Mouse (Mus musculus): Measurements from ENCODE around the gene Tk1. TPM values are rescaled to one million over a fixed set of nuclear protein-coding genes. Genes with fewer than 3 reads are reported as not detected.
"Not testable (repeated sequence)": the region's sequence is repeated elsewhere in the genome, so short reads cannot be mapped to it uniquely, and the experiment has no call there.

Gene Tk1
- polyA plus RNA-seq, 1 experiment = 52.8 TPM

GRCm38 (mm10) chr11:117790703-117791440, 35.0 kb downstream of the Tk1 start:
- Histone ChIP-seq H3K4me2 (ENCODE audit: low read depth) (peak overlapping the region; percentile 22), H3K4me3 (no peak overlapping the region), H3K27me3 (ENCODE audit: control insufficient read depth, insufficient read depth, insufficient read length) (no peaks in the 10 kb centered on the region), H3K79me2 (ENCODE audit: control insufficient read depth, insufficient read depth) (no peaks in the 10 kb centered on the region), H3ac (ENCODE audit: control insufficient read depth, insufficient read length) (no peak overlapping the region), H3K36me3 (ENCODE audit: control insufficient read depth, insufficient read depth) (no peaks in the 10 kb centered on the region)
- TF ChIP-seq POLR2A (IDR thresholded peaks at IDR 0.05; ENCODE audit: insufficient read length, low read depth) = no peak
- TF ChIP-seq MAX (IDR thresholded peaks at IDR 0.05; ENCODE audit: low read depth) = no peak
- no peak for TF ChIP-seq CEBPB (IDR thresholded peaks at IDR 0.05; ENCODE audit: insufficient read depth, poor library complexity, severe bottlenecking)
- TF ChIP-seq TCF12 (IDR thresholded peaks at IDR 0.05; ENCODE audit: insufficient read depth, poor library complexity, severe bottlenecking) = no peak
- no peak for TF ChIP-seq POLR2AphosphoS2 (IDR thresholded peaks at IDR 0.05; ENCODE audit: insufficient read length, low read depth)
- no peak for TF ChIP-seq REST (IDR thresholded peaks at IDR 0.05; ENCODE audit: insufficient read depth, insufficient read length)
- TF ChIP-seq MYOG (IDR thresholded peaks at IDR 0.05; ENCODE audit: control insufficient read depth in 1 of 3, insufficient read depth in 1 of 3, insufficient read length in 2 of 3, low read depth in 2 of 3) = no peak
- TF ChIP-seq TCF3 (IDR thresholded peaks at IDR 0.05; ENCODE audit: insufficient read length, low read depth) = no peak
- no peak for TF ChIP-seq SRF (IDR thresholded peaks at IDR 0.05; ENCODE audit: control insufficient read depth, insufficient read length, low read depth)
- TF ChIP-seq USF1 (IDR thresholded peaks at IDR 0.05; ENCODE audit: low read depth) = no peak
- no peak for TF ChIP-seq MYOD1 (IDR thresholded peaks at IDR 0.05; ENCODE audit: control insufficient read depth in 1 of 3, insufficient read length in 2 of 3, low read depth in 2 of 3)
- no peak for TF ChIP-seq E2F4 (IDR thresholded peaks at IDR 0.05; ENCODE audit: insufficient read depth)

DNA sequence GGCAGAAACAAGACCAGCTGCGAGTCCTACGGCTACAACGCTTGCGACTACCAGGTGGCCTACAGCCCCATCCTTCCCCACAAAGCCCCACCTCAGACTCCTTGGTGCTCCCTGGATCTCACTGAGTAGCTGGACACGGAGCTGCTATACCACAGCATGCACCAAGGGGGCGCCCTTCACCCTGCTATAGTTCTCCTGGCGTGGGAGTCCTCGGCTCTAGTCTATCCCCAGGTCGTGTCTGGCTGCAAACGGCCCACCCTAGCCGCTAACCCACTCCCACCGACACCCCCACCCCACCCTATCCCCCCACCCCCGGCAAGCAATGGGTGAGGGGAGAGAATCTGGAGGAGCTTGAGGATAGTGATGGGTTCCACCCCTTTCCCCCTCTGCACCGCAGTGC, 35.6 kb downstream of the Tk1 start:
- H3K4me3 ChIP-seq = no peak overlapping the region
- no peak overlapping the region for H3ac ChIP-seq (ENCODE audit: control insufficient read depth, insufficient read length)
- H3K36me3 ChIP-seq (ENCODE audit: control insufficient read depth, insufficient read depth) = no peaks in the 10 kb centered on the region
- no peaks in the 10 kb centered on the region for H3K27me3 ChIP-seq (ENCODE audit: control insufficient read depth, insufficient read depth, insufficient read length)
- no peak for TF ChIP-seq USF1 (IDR thresholded peaks at IDR 0.05; ENCODE audit: low read depth)
- no peak for TF ChIP-seq CEBPB (IDR thresholded peaks at IDR 0.05; ENCODE audit: insufficient read depth, poor library complexity, severe bottlenecking)
- no peak for TF ChIP-seq SRF (IDR thresholded peaks at IDR 0.05; ENCODE audit: control insufficient read depth, insufficient read length, low read depth)
- TF ChIP-seq REST (IDR thresholded peaks at IDR 0.05; ENCODE audit: insufficient read depth, insufficient read length) = no peak
- TF ChIP-seq TCF3 (IDR thresholded peaks at IDR 0.05; ENCODE audit: insufficient read length, low read depth) = no peak
- no peak for TF ChIP-seq POLR2A (IDR thresholded peaks at IDR 0.05; ENCODE audit: insufficient read length, low read depth)
- TF ChIP-seq TCF12 (IDR thresholded peaks at IDR 0.05; ENCODE audit: insufficient read depth, poor library complexity, severe bottlenecking) = no peak
- TF ChIP-seq MYOG (IDR thresholded peaks at IDR 0.05; ENCODE audit: control insufficient read depth in 1 of 3, insufficient read depth in 1 of 3, insufficient read length in 2 of 3, low read depth in 2 of 3) = no peak
- TF ChIP-seq E2F4 (IDR thresholded peaks at IDR 0.05; ENCODE audit: insufficient read depth) = no peak
- H3K79me2 ChIP-seq (ENCODE audit: control insufficient read depth, insufficient read depth) = no peaks in the 10 kb centered on the region
- H3K4me2 ChIP-seq (ENCODE audit: low read depth) = peak overlapping the region; percentile 22

GRCm38 (mm10) chr11:117788481-117788880, 37.4 kb downstream of the Tk1 start:
- H3K4me3 ChIP-seq; H3K79me2 ChIP-seq (ENCODE audit: control insufficient read depth, insufficient read depth); H3K4me2 ChIP-seq (ENCODE audit: low read depth); H3K36me3 ChIP-seq (ENCODE audit: control insufficient read depth, insufficient read depth); H3ac ChIP-seq (ENCODE audit: control insufficient read depth, insufficient read length); H3K27me3 ChIP-seq (ENCODE audit: control insufficient read depth, insufficient read depth, insufficient read length): not testable (repeated sequence)

GRCm38 (mm10) chr11:117786294-117786693, 39.6 kb downstream of the Tk1 start:
- H3K4me2 ChIP-seq (ENCODE audit: low read depth) = no peak overlapping the region
- no peak for TF ChIP-seq USF1 (IDR thresholded peaks at IDR 0.05; ENCODE audit: low read depth)
- no peak for TF ChIP-seq MYOG (IDR thresholded peaks at IDR 0.05; ENCODE audit: control insufficient read depth in 1 of 3, insufficient read depth in 1 of 3, insufficient read length in 2 of 3, low read depth in 2 of 3)
- no peak for TF ChIP-seq POLR2AphosphoS2 (IDR thresholded peaks at IDR 0.05; ENCODE audit: insufficient read length, low read depth)
- TF ChIP-seq TCF3 (IDR thresholded peaks at IDR 0.05; ENCODE audit: insufficient read length, low read depth) = no peak
- no peak for TF ChIP-seq E2F4 (IDR thresholded peaks at IDR 0.05; ENCODE audit: insufficient read depth)
- TF ChIP-seq REST (IDR thresholded peaks at IDR 0.05; ENCODE audit: insufficient read depth, insufficient read length) = no peak
- no peak for TF ChIP-seq SRF (IDR thresholded peaks at IDR 0.05; ENCODE audit: control insufficient read depth, insufficient read length, low read depth)
- no peak for TF ChIP-seq TCF12 (IDR thresholded peaks at IDR 0.05; ENCODE audit: insufficient read depth, poor library complexity, severe bottlenecking)
- TF ChIP-seq POLR2A (IDR thresholded peaks at IDR 0.05; ENCODE audit: insufficient read length, low read depth) = no peak
- TF ChIP-seq MYOD1 (IDR thresholded peaks at IDR 0.05; ENCODE audit: control insufficient read depth in 1 of 3, insufficient read length in 2 of 3, low read depth in 2 of 3) = no peak
- TF ChIP-seq MAX (IDR thresholded peaks at IDR 0.05; ENCODE audit: low read depth) = no peak
- no peak for TF ChIP-seq CEBPB (IDR thresholded peaks at IDR 0.05; ENCODE audit: insufficient read depth, poor library complexity, severe bottlenecking)
- no peak overlapping the region for H3K4me3 ChIP-seq
- no peaks in the 10 kb centered on the region for H3K36me3 ChIP-seq (ENCODE audit: control insufficient read depth, insufficient read depth)
- no peaks in the 10 kb centered on the region for H3K27me3 ChIP-seq (ENCODE audit: control insufficient read depth, insufficient read depth, insufficient read length)
- no peak overlapping the region for H3ac ChIP-seq (ENCODE audit: control insufficient read depth, insufficient read length)
- no peaks in the 10 kb centered on the region for H3K79me2 ChIP-seq (ENCODE audit: control insufficient read depth, insufficient read depth)

DNA sequence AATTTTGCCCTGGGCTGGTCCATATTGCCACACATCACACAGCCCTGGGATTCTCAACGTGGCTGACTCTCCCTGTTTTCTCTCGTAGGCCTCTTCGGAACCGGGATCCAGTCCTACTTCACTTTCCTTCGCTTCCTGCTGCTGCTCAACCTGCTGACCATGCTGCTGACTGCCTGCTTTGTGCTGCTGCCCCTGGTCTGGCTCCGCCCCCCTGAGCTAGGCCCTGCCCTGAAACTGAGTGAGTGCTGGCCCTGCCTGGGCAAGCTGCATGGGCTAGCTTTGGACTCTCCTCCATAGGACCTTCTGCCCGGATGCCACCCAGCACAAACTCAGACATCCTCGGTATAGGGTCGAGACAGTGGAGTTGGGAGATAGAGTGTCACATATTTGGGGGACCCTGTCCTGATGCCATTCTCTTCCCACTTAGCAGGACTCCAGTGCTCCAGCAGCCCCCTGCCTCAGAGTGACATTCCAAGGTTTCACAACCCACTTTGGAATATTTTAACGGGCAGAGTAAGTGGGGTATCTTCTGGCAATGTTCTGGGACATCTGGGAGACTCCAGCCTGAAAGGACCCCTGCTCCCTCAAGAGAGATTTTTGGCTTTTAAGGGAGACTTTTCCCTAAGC, 42.1 kb downstream of the Tk1 start:
- no peak overlapping the region for H3ac ChIP-seq (ENCODE audit: control insufficient read depth, insufficient read length)
- no peaks in the 10 kb centered on the region for H3K36me3 ChIP-seq (ENCODE audit: control insufficient read depth, insufficient read depth)
- H3K4me3 ChIP-seq = no peak overlapping the region
- H3K79me2 ChIP-seq (ENCODE audit: control insufficient read depth, insufficient read depth) = no peaks in the 10 kb centered on the region
- H3K4me2 ChIP-seq (ENCODE audit: low read depth) = no peak overlapping the region
- H3K27me3 ChIP-seq (ENCODE audit: control insufficient read depth, insufficient read depth, insufficient read length) = no peaks in the 10 kb centered on the region
- TF ChIP-seq REST (IDR thresholded peaks at IDR 0.05; ENCODE audit: insufficient read depth, insufficient read length) = no peak
- no peak for TF ChIP-seq USF1 (IDR thresholded peaks at IDR 0.05; ENCODE audit: low read depth)
- no peak for TF ChIP-seq TCF3 (IDR thresholded peaks at IDR 0.05; ENCODE audit: insufficient read length, low read depth)
- no peak for TF ChIP-seq TCF12 (IDR thresholded peaks at IDR 0.05; ENCODE audit: insufficient read depth, poor library complexity, severe bottlenecking)
- no peak for TF ChIP-seq MYOG (IDR thresholded peaks at IDR 0.05; ENCODE audit: control insufficient read depth in 1 of 3, insufficient read depth in 1 of 3, insufficient read length in 2 of 3, low read depth in 2 of 3)
- TF ChIP-seq SRF (IDR thresholded peaks at IDR 0.05; ENCODE audit: control insufficient read depth, insufficient read length, low read depth) = no peak
- TF ChIP-seq POLR2A (IDR thresholded peaks at IDR 0.05; ENCODE audit: insufficient read length, low read depth) = no peak
- no peak for TF ChIP-seq E2F4 (IDR thresholded peaks at IDR 0.05; ENCODE audit: insufficient read depth)
- no peak for TF ChIP-seq POLR2AphosphoS2 (IDR thresholded peaks at IDR 0.05; ENCODE audit: insufficient read length, low read depth)
- no peak for TF ChIP-seq CEBPB (IDR thresholded peaks at IDR 0.05; ENCODE audit: insufficient read depth, poor library complexity, severe bottlenecking)
- no peak for TF ChIP-seq MAX (IDR thresholded peaks at IDR 0.05; ENCODE audit: low read depth)
- TF ChIP-seq MYOD1 (IDR thresholded peaks at IDR 0.05; ENCODE audit: control insufficient read depth in 1 of 3, insufficient read length in 2 of 3, low read depth in 2 of 3) = no peak
